Mouse (Mus musculus) liver, embryonic 13.5 days (tissue): ENCODE measurements at regions not wholly inside any gene's neighbourhood (a gene's known extent, or its start where the extent isn't known, plus 50 kb on each side); places are given as distances from the start of the nearest gene placed in this dataset.

Source experiments
- ATAC-seq: fragments of 200-750 bp; cut with Nextera tagmentation; 2 replicates; pipeline ENCODE4 v1.8.0; 2017; ENCODE audit warnings: low read depth, mild to moderate bottlenecking, moderate number of reproducible peaks, moderate library complexity
- DNase-seq: peaks from one replicate; pipeline ENCODE4 v3.0.0; 2022
- H3K27ac ChIP-seq: fragments of 300-500 bp; sonication (generic); 2 replicates; pipeline ENCODE4 v1.5.1; 2015; ENCODE audit warnings: moderate library complexity, mild to moderate bottlenecking, inconsistent platforms
- H3K27me3 ChIP-seq: fragments of 300-500 bp; sonication (generic); 2 replicates; pipeline ENCODE4 v1.6.1; 2015; ENCODE audit warnings: mild to moderate bottlenecking, inconsistent platforms
- H3K36me3 ChIP-seq: fragments of 300-500 bp; sonication (generic); 2 replicates; pipeline ENCODE4 v1.6.1; 2015; ENCODE audit warnings: mild to moderate bottlenecking, inconsistent platforms
- H3K4me1 ChIP-seq: fragments of 300-500 bp; sonication (generic); replicated peaks from 2 replicates; pipeline ENCODE4 v1.6.1; 2015; ENCODE audit warnings: inconsistent platforms
- H3K4me2 ChIP-seq: fragments of 300-500 bp; sonication (generic); 2 replicates; pipeline ENCODE4 v1.6.1; 2015; ENCODE audit warnings: inconsistent platforms, mild to moderate bottlenecking, moderate library complexity
- H3K4me3 ChIP-seq: fragments of 300-500 bp; sonication (generic); replicated peaks from 2 replicates; pipeline ENCODE4 v1.5.1; 2015; ENCODE audit warnings: mild to moderate bottlenecking, inconsistent platforms
- H3K9ac ChIP-seq: fragments of 300-500 bp; sonication (generic); 2 replicates; pipeline ENCODE4 v1.6.1; 2015; ENCODE audit warnings: mild to moderate bottlenecking, inconsistent platforms
- H3K9me3 ChIP-seq: fragments of 300-500 bp; sonication (generic); replicated peaks from 2 replicates; pipeline ENCODE4 v1.6.1; 2016; ENCODE audit warnings: inconsistent platforms
- WGBS: fragments of 180-500 bp; shearing (Covaris S2); methylation state at CpG from one replicate; pipeline ENCODE4 v1.1.7; 2015; ENCODE audit not compliant: insufficient replicate concordance; 5-methylcytosine and 5-hydroxymethylcytosine counted together

- no peak for ATAC-seq
- WGBS = 85% methylated on average over 9 of the region's 9 CpGs
- Histone ChIP-seq H3K27ac (no peak overlapping the region), H3K4me2 (no peak overlapping the region), H3K4me1 (no peaks in the 10 kb centered on the region), H3K36me3 (no peaks in the 10 kb centered on the region), H3K9me3 (no peaks in the 10 kb centered on the region), H3K9ac (no peak overlapping the region), H3K4me3 (no peak overlapping the region), H3K27me3 (no peaks in the 10 kb centered on the region)
- DNase-seq = no peak
Observed at GRCm38 (mm10) chr10:98793926-98794536, 120.2 kb upstream of the Atp2b1 start.

DNA sequence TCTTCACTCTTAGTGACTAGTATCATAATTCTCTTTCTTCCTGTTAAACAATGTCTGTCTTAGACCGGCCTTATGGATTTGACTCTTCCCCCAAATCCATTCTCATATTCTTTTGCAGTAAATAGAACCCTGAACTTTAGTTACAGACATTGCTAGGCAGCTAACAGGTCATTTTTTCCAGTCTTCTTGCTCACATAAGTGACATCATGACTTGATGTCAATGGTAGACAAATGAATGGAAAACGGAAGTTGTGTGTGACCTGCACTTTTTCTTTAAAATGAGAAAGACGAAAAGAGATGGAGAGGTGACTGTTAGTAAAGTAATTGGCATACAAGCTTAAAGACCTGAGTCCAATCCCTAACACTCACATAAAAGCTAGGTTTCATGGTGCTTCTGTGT lies 118.2 kb upstream of the Atp2b1 start:
- Histone ChIP-seq H3K4me1 (no peaks in the 10 kb centered on the region), H3K9me3 (no peaks in the 10 kb centered on the region), H3K4me2 (no peak overlapping the region), H3K36me3 (no peaks in the 10 kb centered on the region), H3K27ac (no peak overlapping the region), H3K4me3 (no peak overlapping the region), H3K9ac (no peak overlapping the region), H3K27me3 (no peaks in the 10 kb centered on the region)
- ATAC-seq (no peak), DNase-seq (no peak)
- WGBS = 64% methylated on average over 3 of the region's 3 CpGs

DNA sequence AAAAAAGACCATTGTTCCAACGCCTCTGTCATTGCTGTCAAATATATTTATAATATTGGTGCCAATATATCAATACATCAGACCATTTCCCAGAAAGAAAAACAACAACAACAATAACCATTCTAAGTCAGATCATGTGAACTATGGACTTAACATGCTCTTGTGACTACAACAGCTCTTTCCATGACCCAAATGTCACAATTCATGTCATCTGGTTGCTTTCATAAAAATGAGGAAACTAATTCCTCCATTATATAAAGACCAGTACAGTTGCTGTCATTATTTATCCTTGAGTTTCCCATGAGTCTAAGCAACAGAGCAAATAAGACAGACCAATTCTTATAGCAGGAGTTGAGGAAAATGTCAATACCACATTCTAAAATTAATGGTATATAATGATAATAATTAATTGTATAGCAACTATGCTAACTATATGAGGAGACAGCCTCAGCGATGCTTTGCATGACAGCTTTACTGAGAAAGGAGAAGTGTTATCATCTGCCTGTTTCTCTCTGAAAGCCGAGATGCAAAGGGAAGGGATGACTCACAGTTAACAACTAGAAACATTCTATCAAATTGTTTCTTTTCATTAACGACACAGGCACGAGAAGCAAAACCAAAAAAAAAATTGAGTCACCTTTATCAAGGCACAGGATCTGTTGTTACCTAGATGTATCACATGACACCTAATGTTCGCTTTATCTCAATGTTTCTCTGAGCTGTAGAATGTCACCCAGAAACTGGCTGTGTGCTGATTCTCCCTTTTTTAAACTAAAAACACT lies 115.4 kb upstream of the Atp2b1 start:
- no peak overlapping the region for H3K4me3 ChIP-seq
- no peak overlapping the region for H3K9ac ChIP-seq
- ATAC-seq = no peak
- no peaks in the 10 kb centered on the region for H3K36me3 ChIP-seq
- DNase-seq = no peak
- no peak overlapping the region for H3K4me2 ChIP-seq
- no peaks in the 10 kb centered on the region for H3K9me3 ChIP-seq
- no peak overlapping the region for H3K27ac ChIP-seq
- H3K4me1 ChIP-seq = no peaks in the 10 kb centered on the region
- H3K27me3 ChIP-seq = no peaks in the 10 kb centered on the region
- 58% methylated on average over 6 of the region's 6 CpGs for WGBS

DNA sequence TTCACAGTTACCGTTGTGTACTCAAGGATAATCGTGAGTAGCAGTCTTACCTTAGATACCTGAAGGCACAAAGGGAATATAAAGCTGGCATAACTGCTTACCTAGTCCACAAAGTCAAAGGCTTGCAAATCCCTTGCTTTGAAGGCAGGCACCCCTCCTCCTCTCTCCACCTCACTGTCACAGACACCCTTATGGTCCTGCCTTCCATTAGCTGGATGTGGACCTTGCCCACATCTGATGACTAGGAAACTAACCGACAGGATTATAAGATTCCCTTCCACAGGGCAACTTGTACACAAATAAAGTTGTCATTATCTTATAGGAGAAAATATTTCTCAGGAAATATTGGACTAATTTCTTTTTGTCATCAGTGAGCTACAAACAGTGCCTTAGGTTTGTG lies 114.4 kb upstream of the Atp2b1 start:
- no peak overlapping the region for H3K4me2 ChIP-seq
- no peak overlapping the region for H3K4me3 ChIP-seq
- no peak overlapping the region for H3K27ac ChIP-seq
- no peaks in the 10 kb centered on the region for H3K27me3 ChIP-seq
- ATAC-seq (no peak), DNase-seq (no peak)
- no peaks in the 10 kb centered on the region for H3K9me3 ChIP-seq
- no peaks in the 10 kb centered on the region for H3K36me3 ChIP-seq
- H3K9ac ChIP-seq = no peak overlapping the region
- no peaks in the 10 kb centered on the region for H3K4me1 ChIP-seq
- 68% methylated on average over 3 of the region's 3 CpGs for WGBS

- no peaks in the 10 kb centered on the region for H3K4me1 ChIP-seq
Observed at GRCm38 (mm10) chr10:98800949-98801348, 113.3 kb upstream of the Atp2b1 start.

GRCm38 (mm10) chr10:98805013-98805412 lies 109.2 kb upstream of the Atp2b1 start:
- Histone ChIP-seq H3K27me3 (no peaks in the 10 kb centered on the region), H3K27ac (no peak overlapping the region), H3K4me1 (no peaks in the 10 kb centered on the region), H3K9ac (no peak overlapping the region), H3K4me3 (no peak overlapping the region), H3K9me3 (no peaks in the 10 kb centered on the region), H3K36me3 (no peaks in the 10 kb centered on the region), H3K4me2 (no peak overlapping the region)
- DNase-seq (no peak), ATAC-seq (no peak)
- WGBS = 87% methylated on average over 1 of the region's 1 CpGs

More at GRCm38 (mm10) chr10:98800949-98801348, 113.3 kb upstream of the Atp2b1 start:
- H3K9ac ChIP-seq = no peak overlapping the region
- 63% methylated on average over 8 of the region's 8 CpGs for WGBS
- ATAC-seq = no peak
- no peaks in the 10 kb centered on the region for H3K36me3 ChIP-seq
- no peak overlapping the region for H3K4me3 ChIP-seq
- H3K27me3 ChIP-seq = no peaks in the 10 kb centered on the region
- H3K4me2 ChIP-seq = no peak overlapping the region
- H3K9me3 ChIP-seq = no peaks in the 10 kb centered on the region
- no peak for DNase-seq
- H3K27ac ChIP-seq = no peak overlapping the region

DNA sequence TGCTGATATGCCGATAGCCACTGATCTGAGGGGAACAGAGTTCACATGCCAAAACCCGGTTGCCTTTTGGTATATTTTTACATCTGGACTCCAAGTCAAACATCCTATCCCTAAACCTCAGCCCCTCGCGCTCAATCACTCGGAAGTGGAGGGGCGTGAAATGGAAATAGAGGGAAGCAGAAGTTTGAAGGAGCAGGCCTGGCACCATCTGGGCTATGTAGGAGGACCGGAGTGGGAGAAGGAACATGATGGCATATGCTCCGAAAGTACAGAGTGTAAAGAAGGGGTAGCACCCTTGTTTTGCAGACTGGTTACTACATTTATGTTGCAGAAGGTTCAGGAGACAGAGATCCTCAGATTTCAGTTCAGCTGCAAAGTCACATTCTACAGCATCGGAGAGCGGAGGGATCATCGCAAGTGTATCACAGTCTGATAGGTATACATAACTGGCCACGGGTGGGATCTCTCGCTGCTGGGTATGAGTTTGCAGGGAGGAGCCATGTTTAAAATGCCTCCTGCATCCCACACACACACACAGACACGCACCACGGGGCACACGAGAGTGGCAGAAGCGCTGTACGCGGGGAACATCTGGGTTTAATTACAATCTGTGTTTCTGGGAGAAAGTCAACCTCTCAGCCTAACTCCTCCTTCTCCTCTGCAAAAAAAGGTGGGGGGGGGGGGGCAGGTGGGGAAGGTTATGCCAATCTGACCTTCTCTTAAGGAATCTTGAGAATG lies 107.2 kb upstream of the Atp2b1 start:
- H3K9me3 ChIP-seq = no peaks in the 10 kb centered on the region
- no peak overlapping the region for H3K4me2 ChIP-seq
- H3K27me3 ChIP-seq = no peaks in the 10 kb centered on the region
- H3K4me1 ChIP-seq = no peaks in the 10 kb centered on the region
- no peaks in the 10 kb centered on the region for H3K36me3 ChIP-seq
- 84% methylated on average over 19 of the region's 19 CpGs for WGBS
- no peak overlapping the region for H3K4me3 ChIP-seq
- no peak overlapping the region for H3K27ac ChIP-seq
- DNase-seq = no peak
- no peak overlapping the region for H3K9ac ChIP-seq
- ATAC-seq = no peak

- no peak for ATAC-seq
- 62% methylated on average over 4 of the region's 4 CpGs for WGBS
Observed at GRCm38 (mm10) chr10:98808644-98809043, 105.6 kb upstream of the Atp2b1 start.

DNA sequence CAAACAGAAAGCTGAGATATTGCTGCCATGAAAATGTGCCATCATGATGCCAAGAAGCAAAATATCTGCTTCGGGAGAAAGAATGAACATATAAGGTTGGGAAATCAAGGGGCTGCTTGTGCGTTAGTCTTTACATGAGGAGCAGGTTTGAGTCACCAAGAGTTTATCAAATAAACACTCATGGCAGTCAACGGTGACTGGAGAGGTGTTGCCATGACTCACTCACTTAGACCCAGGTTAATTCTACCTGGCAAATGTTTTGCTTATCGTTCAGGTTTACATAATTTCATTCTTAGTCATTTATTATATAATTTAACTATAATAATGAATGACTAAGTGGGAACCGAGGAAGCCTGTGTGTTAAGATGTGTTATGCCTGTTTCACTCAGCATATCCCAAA lies 85.2 kb upstream of the Atp2b1 start:
- Histone ChIP-seq H3K4me1 (no peaks in the 10 kb centered on the region), H3K9ac (no peak overlapping the region), H3K27ac (no peak overlapping the region), H3K9me3 (no peaks in the 10 kb centered on the region), H3K4me2 (no peak overlapping the region), H3K27me3 (no peaks in the 10 kb centered on the region), H3K4me3 (no peak overlapping the region), H3K36me3 (no peaks in the 10 kb centered on the region)
- ATAC-seq = no peak
- no peak for DNase-seq
- 78% methylated on average over 5 of the region's 5 CpGs for WGBS

More at GRCm38 (mm10) chr10:98808644-98809043, 105.6 kb upstream of the Atp2b1 start:
- Histone ChIP-seq H3K4me2 (no peak overlapping the region), H3K27ac (no peak overlapping the region), H3K9ac (no peak overlapping the region), H3K36me3 (no peaks in the 10 kb centered on the region), H3K27me3 (no peaks in the 10 kb centered on the region), H3K4me3 (no peak overlapping the region), H3K9me3 (no peaks in the 10 kb centered on the region), H3K4me1 (no peaks in the 10 kb centered on the region)
- no peak for DNase-seq

GRCm38 (mm10) chr10:98831488-98831887 lies 82.7 kb upstream of the Atp2b1 start:
- no peaks in the 10 kb centered on the region for H3K4me1 ChIP-seq
- no peak overlapping the region for H3K4me3 ChIP-seq
- no peak overlapping the region for H3K4me2 ChIP-seq
- no peak overlapping the region for H3K9ac ChIP-seq
- H3K27ac ChIP-seq = no peak overlapping the region
- ATAC-seq (no peak), DNase-seq (no peak)
- WGBS = 35% methylated on average over 7 of the region's 7 CpGs
- no peaks in the 10 kb centered on the region for H3K9me3 ChIP-seq
- H3K27me3 ChIP-seq = no peaks in the 10 kb centered on the region
- H3K36me3 ChIP-seq = no peaks in the 10 kb centered on the region

DNA sequence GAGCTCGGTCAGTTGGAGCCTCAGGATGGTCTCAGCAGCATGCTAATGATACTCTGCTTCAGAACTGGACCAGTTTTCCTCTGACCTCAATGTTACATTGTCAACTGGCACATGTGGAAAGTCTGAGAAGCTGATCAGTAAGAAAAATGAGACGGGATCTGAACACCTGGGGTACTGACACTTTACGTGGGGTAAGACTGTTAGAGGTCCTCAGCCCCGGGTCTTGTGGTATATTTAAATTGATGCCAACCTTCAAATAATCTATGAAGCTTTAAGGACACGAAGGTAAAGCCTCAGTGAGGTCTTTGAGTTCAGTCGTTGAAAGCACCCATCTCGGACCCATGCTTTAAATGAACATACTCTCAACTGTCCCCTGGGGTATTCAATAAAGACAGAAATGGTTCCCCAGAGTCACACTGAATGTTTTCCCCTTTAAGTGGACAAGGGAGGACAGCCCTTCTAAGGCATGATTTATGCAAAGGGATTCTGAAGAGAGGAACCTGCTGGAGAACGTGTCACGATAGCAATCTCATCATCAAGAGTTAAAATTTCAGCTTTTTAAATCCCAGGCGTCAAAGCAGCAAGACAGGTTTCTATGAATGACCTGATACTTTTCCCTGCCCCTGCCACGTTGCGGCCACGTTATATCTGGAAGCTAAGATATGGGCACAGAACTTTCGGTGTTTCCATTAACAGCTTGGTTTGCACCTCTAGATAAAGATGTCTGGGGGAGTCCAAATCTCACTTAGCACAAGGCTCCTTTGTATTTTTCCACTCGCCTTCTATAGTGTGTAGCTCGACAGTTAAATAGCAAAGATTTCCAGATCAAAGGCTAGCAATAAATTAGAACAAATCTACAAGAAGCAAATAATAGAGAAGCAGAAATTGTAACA lies 76.7 kb upstream of the Atp2b1 start:
- Histone ChIP-seq H3K27ac (no peak overlapping the region), H3K9me3 (no peaks in the 10 kb centered on the region), H3K27me3 (no peaks in the 10 kb centered on the region), H3K4me1 (peaks cover 15% of the 10 kb centered on the region), H3K9ac (no peak overlapping the region), H3K4me3 (no peak overlapping the region), H3K4me2 (no peak overlapping the region), H3K36me3 (no peaks in the 10 kb centered on the region)
- 48% methylated on average over 16 of the region's 16 CpGs for WGBS
- peak; percentile 29 for DNase-seq
- peak; percentile 64 for ATAC-seq
